Mouse (Mus musculus) heart, postnatal 0 days (tissue): ENCODE measurements at regions not wholly inside any gene's neighbourhood (a gene's known extent, or its start where the extent isn't known, plus 50 kb on each side); places are given as distances from the start of the nearest gene placed in this dataset.

ENCODE experiments used
- CTCF ChIP-seq: IDR thresholded peaks from 2 replicates; pipeline ENCODE4 v1.5.1; 2016; ENCODE audit warnings: antibody characterized with exemption, control low read depth, low read depth
- EP300 ChIP-seq: IDR thresholded peaks from 2 replicates; pipeline ENCODE4 v1.6.1; 2016; ENCODE audit warnings: antibody characterized with exemption, low read depth

GRCm38 (mm10) chr8:96012002-96012401, 123.7 kb upstream of the Got2 start:
- TF ChIP-seq CTCF = no peak
- TF ChIP-seq EP300 = no peak
